Mouse (Mus musculus) duodenum, adult 2 months (tissue): ENCODE measurements around the gene Mcpt2. TPM values are rescaled to one million over a fixed set of nuclear protein-coding genes. Genes with fewer than 3 reads are reported as not detected.

Experiments used
- polyA plus RNA-seq: library from polyadenylated mRNA; depleted of rRNA; stranded (reverse); fragments of >200 nt; gene quantifications from 2 replicates; pipeline ENCODE4 v1.2.3, GENCODE M21; 2012; ENCODE audit warnings: low replicate concordance; rRNA removed

Mcpt2 gene
- 0.43 and 1.5 TPM in 2 replicates for polyA plus RNA-seq

DNA sequence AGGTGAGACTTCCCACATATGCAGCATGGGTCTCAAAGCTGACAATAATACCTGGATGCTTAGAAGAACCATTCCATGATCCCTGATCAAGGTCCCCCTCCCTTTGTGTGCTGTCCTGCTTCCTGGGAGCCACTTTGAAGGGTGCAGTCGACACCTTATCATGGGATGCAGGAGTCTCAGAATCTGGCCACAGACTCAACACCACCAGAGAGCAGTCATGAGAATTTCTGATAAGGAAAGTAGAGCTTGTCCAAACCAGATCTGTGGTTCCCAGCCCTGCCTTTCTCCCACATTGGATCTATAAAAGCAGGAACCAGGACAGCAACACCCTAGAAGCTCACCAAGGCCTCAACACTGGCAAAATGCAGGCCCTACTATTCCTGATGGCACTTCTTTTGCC, at the start of gene Mcpt2:
Mcpt2 (plus strand) TSS at position 250 of the 400 bp plus-strand sequence.

DNA sequence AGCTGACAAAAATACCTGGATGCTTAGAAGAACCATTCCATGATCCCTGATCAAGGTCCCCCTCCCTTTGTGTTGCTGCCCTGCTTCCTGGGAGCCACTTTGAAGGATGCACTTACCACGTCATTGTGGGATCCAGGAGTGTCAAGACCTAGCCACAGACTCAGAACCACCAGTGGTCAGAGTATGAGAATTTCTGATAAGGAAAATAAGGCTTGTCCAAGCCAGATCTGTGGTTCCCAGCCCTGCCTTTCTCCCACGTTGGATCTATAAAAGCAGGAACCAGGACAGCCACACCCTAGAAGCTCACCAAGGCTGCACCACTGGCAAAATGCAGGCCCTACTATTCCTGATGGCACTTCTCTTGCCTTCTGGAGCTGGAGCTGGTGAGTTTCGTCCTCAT, 24.2 kb upstream of the Mcpt2 start, which contains the start of gene Mcpt1:
Mcpt1 (plus strand) TSS at position 301 of the 400 bp plus-strand sequence.

DNA sequence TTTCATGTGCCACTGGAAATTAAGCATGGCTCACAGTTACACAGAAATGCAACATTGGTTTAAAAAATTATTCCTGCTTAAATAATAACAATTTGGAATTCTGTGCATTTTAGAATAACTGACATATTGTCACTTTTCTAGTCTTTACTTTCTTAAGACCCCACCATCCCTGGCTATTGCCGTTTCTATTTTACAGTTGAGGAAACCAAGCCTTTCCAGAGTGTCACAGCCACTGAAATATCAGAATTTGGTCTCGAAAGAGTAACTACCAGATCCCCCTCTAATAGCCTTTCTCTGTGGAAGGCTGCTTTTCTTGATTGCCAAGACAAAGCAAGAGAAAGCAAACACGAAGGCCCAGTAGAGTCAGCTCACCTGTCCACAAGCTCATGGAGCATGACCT, 11.4 kb upstream of the Mcpt2 start, which contains the start of gene Mcpt9:
Mcpt9 (minus strand) TSS at position 101 of the 400 bp plus-strand sequence.

GRCm38 (mm10) chr14:56062213-56062612, 20.4 kb downstream of the Mcpt2 start, which contains the start of gene Mcpt4:
Gene Mcpt4, minus strand, starts transcription at chr14:56062313.

DNA sequence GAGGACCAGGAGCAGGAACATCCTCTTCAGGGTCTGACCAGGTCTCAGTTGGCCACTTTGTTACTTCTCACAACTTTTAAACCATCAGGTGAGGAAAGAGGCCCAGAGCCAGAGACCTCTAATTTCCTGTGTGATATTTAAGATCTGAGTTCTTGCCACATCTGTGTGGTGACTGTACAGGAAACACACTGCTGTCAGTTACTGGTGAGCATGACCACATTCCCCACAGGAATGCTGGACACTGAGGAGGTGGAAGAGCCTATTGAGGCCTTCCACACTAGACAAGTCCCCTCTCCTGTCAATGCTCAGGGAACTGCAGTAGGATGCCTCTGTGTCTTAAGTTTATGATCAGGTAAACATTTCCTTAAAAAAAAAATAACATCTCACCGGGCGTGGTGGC, 43.3 kb downstream of the Mcpt2 start, which contains the start of gene Mcpt8:
Mcpt8 (minus strand) TSS at position 107 of the 400 bp plus-strand sequence.

Other genes starting within 250 kb of the Mcpt2 start
- 10.9 and 11.1 TPM in 2 replicates for gene Nfatc4, start 218.9 kb upstream of the Mcpt2 start, polyA plus RNA-seq
- gene Nynrin, start 188.0 kb upstream of the Mcpt2 start, polyA plus RNA-seq = 1.6 TPM in 2 replicates
- gene Cbln3, start 157.6 kb upstream of the Mcpt2 start, polyA plus RNA-seq = 0.15 and 0.32 TPM in 2 replicates
- gene Khnyn, start 157.1 kb upstream of the Mcpt2 start, polyA plus RNA-seq = 15.1 and 17.9 TPM in 2 replicates
- gene Sdr39u1, start 141.7 kb upstream of the Mcpt2 start, polyA plus RNA-seq = 31.1 and 34.9 TPM in 2 replicates
- gene Cma1, start 97.4 kb upstream of the Mcpt2 start, polyA plus RNA-seq = not detected in 2 replicates
- gene Cma2, start 91.1 kb upstream of the Mcpt2 start, polyA plus RNA-seq = 0.12 TPM in 1 of 2 replicates, not detected in the other
- 5.8 and 12.7 TPM in 2 replicates for gene Mcpt1, start 24.1 kb upstream of the Mcpt2 start, polyA plus RNA-seq
- 0.05 TPM in 1 of 2 replicates, not detected in the other for gene Mcpt9, start 11.5 kb upstream of the Mcpt2 start, polyA plus RNA-seq
- 0.15 and 0.81 TPM in 2 replicates for gene Mcpt4, start 20.3 kb downstream of the Mcpt2 start, polyA plus RNA-seq
- gene Mcpt8, start 43.2 kb downstream of the Mcpt2 start, polyA plus RNA-seq = not detected in 2 replicates
- not detected in 2 replicates for gene Ctsg, start 60.5 kb downstream of the Mcpt2 start, polyA plus RNA-seq
- not detected in 2 replicates for gene Gzme, start 78.6 kb downstream of the Mcpt2 start, polyA plus RNA-seq
- not detected in 2 replicates for gene Gzmd, start 90.6 kb downstream of the Mcpt2 start, polyA plus RNA-seq
- not detected in 2 replicates for gene Gzmg, start 117.5 kb downstream of the Mcpt2 start, polyA plus RNA-seq
- not detected in 2 replicates for gene Gzmn, start 132.6 kb downstream of the Mcpt2 start, polyA plus RNA-seq
- not detected in 2 replicates for gene Gzmf, start 169.4 kb downstream of the Mcpt2 start, polyA plus RNA-seq
- gene Gzmc, start 192.6 kb downstream of the Mcpt2 start, polyA plus RNA-seq = not detected in 2 replicates
- gene Gzmb, start 220.2 kb downstream of the Mcpt2 start, polyA plus RNA-seq = 3.8 and 9.8 TPM in 2 replicates